Mouse (Mus musculus) heart, embryonic 13.5 days (tissue): ENCODE data around the gene Eno2. TPM values are rescaled to one million over a fixed set of nuclear protein-coding genes. Genes with fewer than 3 reads are reported as not detected.
A peak's percentile ranks its signal among the peaks of the same experiment; 100 is the strongest.

ENCODE experiments used
- ATAC-seq: fragments of 200-750 bp; cut with Nextera tagmentation; 2 replicates; pipeline ENCODE4 v1.8.0; 2017; ENCODE audit warnings: moderate TSS enrichment; ENCODE audit not compliant: insufficient number of reproducible peaks, low FRiP score, low TSS enrichment; ENCODE audit errors: extremely low read depth
- H3K27ac ChIP-seq: fragments of 300-500 bp; sonication (generic); replicated peaks from 2 replicates; pipeline ENCODE4 v1.5.1; 2015; ENCODE audit warnings: moderate library complexity, mild to moderate bottlenecking, inconsistent platforms
- H3K27me3 ChIP-seq: fragments of 300-500 bp; sonication (generic); replicated peaks from 2 replicates; pipeline ENCODE4 v1.6.1; 2015; ENCODE audit warnings: mild to moderate bottlenecking, inconsistent platforms
- H3K36me3 ChIP-seq: fragments of 300-500 bp; sonication (generic); 2 replicates; pipeline ENCODE4 v1.6.1; 2015; ENCODE audit warnings: mild to moderate bottlenecking, inconsistent platforms
- H3K4me1 ChIP-seq: fragments of 300-500 bp; sonication (generic); 2 replicates; pipeline ENCODE4 v1.6.1; 2015; ENCODE audit warnings: inconsistent platforms
- H3K4me2 ChIP-seq: fragments of 300-500 bp; sonication (generic); 2 replicates; pipeline ENCODE4 v1.6.1; 2015; ENCODE audit warnings: inconsistent platforms, mild to moderate bottlenecking, moderate library complexity
- H3K4me3 ChIP-seq: fragments of 300-500 bp; sonication (generic); 2 replicates; pipeline ENCODE4 v1.5.1; 2015; ENCODE audit warnings: moderate library complexity, mild to moderate bottlenecking, inconsistent platforms
- H3K9ac ChIP-seq: fragments of 300-500 bp; sonication (generic); 2 replicates; pipeline ENCODE4 v1.6.1; 2015; ENCODE audit warnings: inconsistent platforms, mild to moderate bottlenecking, moderate library complexity
- H3K9me3 ChIP-seq: fragments of 300-500 bp; sonication (generic); 2 replicates; pipeline ENCODE4 v1.6.1; 2016; ENCODE audit warnings: inconsistent platforms
- WGBS: fragments of 180-500 bp; shearing (Covaris S2); methylation state at CpG from one replicate; pipeline ENCODE4 v1.1.7; 2015; ENCODE audit warnings: mixed read lengths; 5-methylcytosine and 5-hydroxymethylcytosine counted together
- polyA plus RNA-seq: library from polyadenylated mRNA; unstranded; fragments of >200 nt; fragmentation: Nextera tagmentation; extraction: Ambion mirVana; gene quantifications from 2 replicates; pipeline ENCODE4 v1.2.1, GENCODE M21; 2015

Gene Eno2
- polyA plus RNA-seq, 1 experiment from 2014 or later, result 4.6 TPM

- Histone ChIP-seq H3K9ac (peak overlapping the region; percentile 30; the same call in 1 of the 2 replicates), H3K4me2 (peak overlapping the region; percentile 89; the same call in 1 of the 2 replicates)
- no peak for ATAC-seq
These were observed 30.2 kb downstream of the Eno2 start for GRCm38 (mm10) chr6:124739231-124739796.

GRCm38 (mm10) chr6:124738511-124739023 lies 30.9 kb downstream of the Eno2 start, which contains the start of gene Ptpn6:
Gene Ptpn6, minus strand, starts transcription at chr6:124738714.
- H3K4me1 ChIP-seq, result peaks cover 32% of the 10 kb centered on the region
- ATAC-seq, result no peak
- peak within 1 kb of the TSS; percentile 47 for H3K9ac ChIP-seq
- H3K27me3 ChIP-seq, result no peaks in the 10 kb centered on the region
- WGBS, result 33% methylated on average over 15 of the region's 15 CpGs
- no peak within 1 kb of the TSS for H3K4me3 ChIP-seq
- no peaks in the 10 kb centered on the region for H3K9me3 ChIP-seq
- H3K36me3 ChIP-seq, result peaks cover 18% of the 10 kb centered on the region
- H3K4me2 ChIP-seq, result peak within 1 kb of the TSS; percentile 30
- H3K27ac ChIP-seq, result peak within 1 kb of the TSS; percentile 99; the same call in 1 of the 2 replicates

More at GRCm38 (mm10) chr6:124739231-124739796, 30.2 kb downstream of the Eno2 start:
- H3K9me3 ChIP-seq, result no peaks in the 10 kb centered on the region
- 85% methylated on average over 10 of the region's 10 CpGs for WGBS
- H3K4me1 ChIP-seq, result peaks cover 33% of the 10 kb centered on the region
- no peak overlapping the region for H3K4me3 ChIP-seq
- H3K27ac ChIP-seq, result peak overlapping the region; percentile 99; the same call in 1 of the 2 replicates
- no peaks in the 10 kb centered on the region for H3K27me3 ChIP-seq
- H3K36me3 ChIP-seq, result peaks cover 26% of the 10 kb centered on the region

DNA sequence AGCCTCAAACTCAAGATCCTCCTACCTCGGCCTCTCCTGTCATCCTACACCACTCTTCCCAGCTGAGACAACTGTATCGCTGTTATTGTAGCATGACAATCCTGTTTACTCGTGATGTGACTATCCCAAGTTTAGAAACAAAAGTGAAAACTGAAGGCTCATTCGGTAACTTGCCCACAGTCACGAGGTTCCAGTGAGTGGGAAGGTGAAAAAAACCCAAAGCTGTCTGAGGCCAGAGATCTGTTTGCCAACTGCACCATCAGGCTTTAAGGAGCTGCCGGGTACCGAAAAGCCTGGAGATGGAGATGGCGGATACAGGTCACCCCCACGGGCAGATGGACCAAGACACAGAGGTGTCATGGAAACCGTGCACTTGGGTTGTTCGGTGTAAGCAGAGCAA lies 32.4 kb downstream of the Eno2 start:
- Histone ChIP-seq H3K9me3 (no peaks in the 10 kb centered on the region), H3K27ac (no peak overlapping the region), H3K36me3 (peaks cover 7% of the 10 kb centered on the region; the same call in 1 of the 2 replicates), H3K4me1 (peaks cover 36% of the 10 kb centered on the region), H3K9ac (no peak overlapping the region), H3K4me3 (no peak overlapping the region), H3K4me2 (no peak overlapping the region), H3K27me3 (no peaks in the 10 kb centered on the region)
- ATAC-seq, result no peak
- WGBS, result 85% methylated on average over 11 of the region's 11 CpGs

- Histone ChIP-seq H3K4me1 (peaks cover 21% of the 10 kb centered on the region), H3K4me3 (no peak overlapping the region), H3K4me2 (no peak overlapping the region), H3K9ac (no peak overlapping the region), H3K36me3 (peaks cover 7% of the 10 kb centered on the region; the same call in 1 of the 2 replicates), H3K27ac (no peak overlapping the region), H3K27me3 (no peaks in the 10 kb centered on the region), H3K9me3 (no peaks in the 10 kb centered on the region)
- WGBS, result 85% methylated on average over 3 of the region's 3 CpGs
- ATAC-seq, result no peak
These were observed 35.1 kb downstream of the Eno2 start for GRCm38 (mm10) chr6:124734417-124734816.

GRCm38 (mm10) chr6:124732476-124733370 lies 36.8 kb downstream of the Eno2 start:
- Histone ChIP-seq H3K27me3 (no peaks in the 10 kb centered on the region), H3K36me3 (no peaks in the 10 kb centered on the region), H3K9me3 (no peaks in the 10 kb centered on the region), H3K4me3 (peak overlapping the region; percentile 8; the same call in 1 of the 2 replicates), H3K4me1 (peaks cover 8% of the 10 kb centered on the region), H3K4me2 (0 out of 2 replicates have a peak overlapping the region, but pooled peaks have one; percentile 2), H3K27ac (no peak overlapping the region), H3K9ac (peak overlapping the region; percentile 50)
- no peak for ATAC-seq
- 48% methylated on average over 19 of the region's 19 CpGs for WGBS

DNA sequence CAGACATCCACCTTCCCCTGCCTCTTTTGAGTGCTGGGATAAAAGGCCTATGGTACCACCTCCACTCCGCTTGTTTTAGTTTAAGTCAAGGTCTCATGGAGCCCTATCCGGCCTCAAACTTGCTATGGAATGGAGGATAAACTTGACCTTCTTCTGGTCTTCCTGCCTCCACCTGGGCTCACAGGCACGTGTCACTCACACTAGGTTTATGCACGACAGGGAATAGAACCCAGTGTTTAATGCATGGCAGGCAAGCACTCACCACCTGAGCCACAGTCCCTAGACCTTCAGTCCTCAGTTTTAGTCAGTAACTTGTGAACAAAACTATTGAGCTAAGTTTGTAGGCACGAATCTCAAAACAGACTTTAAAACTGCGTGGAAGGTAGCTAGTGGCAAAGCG lies 38.4 kb downstream of the Eno2 start:
- H3K9ac ChIP-seq, result no peak overlapping the region
- H3K4me3 ChIP-seq, result no peak overlapping the region
- no peak overlapping the region for H3K27ac ChIP-seq
- no peak overlapping the region for H3K4me2 ChIP-seq
- ATAC-seq, result no peak
- H3K27me3 ChIP-seq, result no peaks in the 10 kb centered on the region
- no peaks in the 10 kb centered on the region for H3K36me3 ChIP-seq
- H3K9me3 ChIP-seq, result no peaks in the 10 kb centered on the region
- 80% methylated on average over 7 of the region's 7 CpGs for WGBS
- peaks cover 8% of the 10 kb centered on the region for H3K4me1 ChIP-seq

DNA sequence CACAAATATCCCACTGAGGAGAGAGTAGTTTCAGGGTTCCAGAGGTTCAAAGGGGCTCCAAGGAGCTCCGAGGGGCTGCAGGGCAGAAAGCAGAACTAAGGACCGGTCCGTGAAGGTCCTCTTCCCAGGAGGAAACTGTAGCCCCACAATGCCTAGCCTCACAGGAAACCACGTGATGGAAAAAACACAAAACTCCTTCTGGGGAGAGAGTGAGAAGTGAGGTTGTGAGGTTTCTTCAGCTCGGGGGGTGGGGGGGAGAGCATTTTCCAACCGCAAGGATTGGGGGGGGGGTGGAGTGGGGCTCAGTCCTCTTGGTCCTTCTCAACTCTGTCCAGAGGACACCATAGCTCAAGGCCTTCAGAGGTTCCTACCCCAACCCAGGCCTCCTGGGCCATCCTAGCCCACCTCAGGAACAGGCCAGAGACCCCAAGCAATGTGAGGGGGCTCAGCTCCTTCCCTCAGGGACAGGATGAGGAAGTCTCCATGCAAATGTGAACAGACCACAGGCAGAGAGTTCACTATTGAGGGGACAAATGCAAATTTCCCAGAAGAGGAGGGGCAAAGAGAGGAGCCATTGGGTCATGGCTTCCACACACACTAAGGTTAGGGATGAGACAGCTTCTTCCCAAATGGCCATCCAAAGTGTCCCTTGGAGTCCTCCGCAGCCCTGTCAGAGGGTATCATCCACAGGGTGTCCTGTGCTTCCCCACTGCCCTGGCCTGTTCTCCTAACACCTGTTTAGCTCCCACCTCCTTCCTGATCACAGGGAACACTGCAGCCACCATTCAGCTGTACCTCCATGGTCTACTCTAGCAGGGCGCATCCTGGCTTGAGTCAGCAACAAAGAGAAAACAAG lies 39.4 kb downstream of the Eno2 start:
- Histone ChIP-seq H3K9me3 (no peaks in the 10 kb centered on the region), H3K4me2 (no peak overlapping the region), H3K9ac (no peak overlapping the region), H3K4me1 (peaks cover 8% of the 10 kb centered on the region), H3K27ac (no peak overlapping the region), H3K4me3 (no peak overlapping the region), H3K27me3 (no peaks in the 10 kb centered on the region), H3K36me3 (no peaks in the 10 kb centered on the region)
- WGBS, result 64% methylated on average over 8 of the region's 8 CpGs
- no peak for ATAC-seq

- Histone ChIP-seq H3K4me3 (no peak overlapping the region), H3K9ac (no peak overlapping the region), H3K27me3 (no peaks in the 10 kb centered on the region), H3K4me1 (peaks cover 8% of the 10 kb centered on the region), H3K9me3 (no peaks in the 10 kb centered on the region), H3K36me3 (no peaks in the 10 kb centered on the region), H3K27ac (no peak overlapping the region), H3K4me2 (no peak overlapping the region)
- 77% methylated on average over 10 of the region's 10 CpGs for WGBS
- no peak for ATAC-seq
These were observed 40.9 kb downstream of the Eno2 start for GRCm38 (mm10) chr6:124728621-124729020.

GRCm38 (mm10) chr6:124724472-124724871 lies 45.0 kb downstream of the Eno2 start:
- WGBS, result 74% methylated on average over 10 of the region's 10 CpGs

GRCm38 (mm10) chr6:124723541-124723940 lies 45.9 kb downstream of the Eno2 start:
- Histone ChIP-seq H3K27me3 (no peaks in the 10 kb centered on the region), H3K4me1 (peaks cover 12% of the 10 kb centered on the region; the same call in 1 of the 2 replicates), H3K4me3 (no peak overlapping the region), H3K27ac (no peak overlapping the region), H3K9ac (no peak overlapping the region), H3K4me2 (no peak overlapping the region), H3K9me3 (no peaks in the 10 kb centered on the region), H3K36me3 (no peaks in the 10 kb centered on the region)
- no peak for ATAC-seq
- WGBS, result 68% methylated on average over 8 of the region's 8 CpGs

More at GRCm38 (mm10) chr6:124724472-124724871, 45.0 kb downstream of the Eno2 start:
- H3K27ac ChIP-seq, result no peak overlapping the region
- H3K4me3 ChIP-seq, result no peak overlapping the region
- H3K4me2 ChIP-seq, result no peak overlapping the region
- no peak for ATAC-seq
- H3K4me1 ChIP-seq, result peaks cover 4% of the 10 kb centered on the region; the same call in 1 of the 2 replicates
- H3K9me3 ChIP-seq, result no peaks in the 10 kb centered on the region
- H3K27me3 ChIP-seq, result no peaks in the 10 kb centered on the region
- H3K36me3 ChIP-seq, result no peaks in the 10 kb centered on the region
- H3K9ac ChIP-seq, result no peak overlapping the region
